Mouse (Mus musculus) midbrain, embryonic 14.5 days (tissue): ENCODE measurements around the gene Rftn2. TPM values are rescaled to one million over a fixed set of nuclear protein-coding genes. Genes with fewer than 3 reads are reported as not detected.
A peak's percentile ranks its signal among the peaks of the same experiment; 100 is the strongest.

Experiments
- ATAC-seq: fragments of 200-750 bp; cut with Nextera tagmentation; 2 replicates; pipeline ENCODE4 v1.8.0; 2017; ENCODE audit warnings: moderate number of reproducible peaks, moderate library complexity; ENCODE audit not compliant: low FRiP score, low TSS enrichment
- DNase-seq: peaks from one replicate; pipeline ENCODE4 v3.0.0-alpha.2; 2015
- H3K27ac ChIP-seq: fragments of 300-500 bp; sonication (generic); replicated peaks from 2 replicates; pipeline ENCODE4 v1.5.1; 2014; ENCODE audit warnings: mild to moderate bottlenecking, low read depth, low read length, moderate library complexity
- H3K27me3 ChIP-seq: fragments of 300-500 bp; sonication (generic); 2 replicates; pipeline ENCODE4 v1.6.1; 2014; ENCODE audit warnings: low read length, control low read depth, mixed read lengths; ENCODE audit not compliant: control insufficient read depth, insufficient read depth
- H3K36me3 ChIP-seq: fragments of 300-500 bp; sonication (generic); 2 replicates; pipeline ENCODE4 v1.6.1; 2014; ENCODE audit warnings: low read length, control low read depth; ENCODE audit not compliant: control insufficient read depth, insufficient read depth
- H3K4me1 ChIP-seq: fragments of 300-500 bp; sonication (generic); 2 replicates; pipeline ENCODE4 v1.6.1; 2014; ENCODE audit warnings: mild to moderate bottlenecking, antibody characterized with exemption, low read length, control low read depth; ENCODE audit not compliant: control insufficient read depth, insufficient read depth
- H3K4me2 ChIP-seq: fragments of 300-500 bp; sonication (generic); 2 replicates; pipeline ENCODE4 v1.6.1; 2014; ENCODE audit warnings: mild to moderate bottlenecking, low read length, moderate library complexity
- H3K4me3 ChIP-seq: fragments of 300-500 bp; sonication (generic); replicated peaks from 2 replicates; pipeline ENCODE4 v1.5.1; 2014; ENCODE audit warnings: low read depth, low read length
- H3K9ac ChIP-seq: fragments of 300-500 bp; sonication (generic); replicated peaks from 2 replicates; pipeline ENCODE4 v1.6.1; 2014; ENCODE audit warnings: mild to moderate bottlenecking, low read length, moderate library complexity
- H3K9me3 ChIP-seq: fragments of 300-500 bp; sonication (generic); 2 replicates; pipeline ENCODE4 v1.6.1; 2016; ENCODE audit warnings: low read length, control low read depth, mixed read lengths; ENCODE audit not compliant: control insufficient read depth
- WGBS: fragments of 180-500 bp; shearing (Covaris S2); extraction: QIAGEN DNeasy Blood & Tissue Kit; methylation state at CpG from one replicate; pipeline ENCODE4 v1.1.7; 2014; 5-methylcytosine and 5-hydroxymethylcytosine counted together
- polyA plus RNA-seq: library from polyadenylated mRNA; unstranded; fragments of >200 nt; fragmentation: Nextera tagmentation; extraction: Ambion mirVana; gene quantifications from 2 replicates; pipeline ENCODE4 v1.2.1, GENCODE M21; 2014

Rftn2 gene
- polyA plus RNA-seq, 1 experiment from 2014 or later, result 9.5 TPM

- no peaks in the 10 kb centered on the region for H3K27me3 ChIP-seq
- DNase-seq, result peak; percentile 67
- ATAC-seq, result peak; percentile 54; the same call in 1 of the 2 replicates
- H3K4me2 ChIP-seq, result peak overlapping the region; percentile 50
- H3K4me1 ChIP-seq, result peaks cover 23% of the 10 kb centered on the region
- no peak overlapping the region for H3K27ac ChIP-seq
- H3K4me3 ChIP-seq, result peak overlapping the region; percentile 29
- H3K36me3 ChIP-seq, result no peaks in the 10 kb centered on the region
- H3K9ac ChIP-seq, result peak overlapping the region; percentile 42
- H3K9me3 ChIP-seq, result no peaks in the 10 kb centered on the region
- WGBS, result 7% methylated on average over 8 of the region's 8 CpGs
Observed at GRCm38 (mm10) chr1:55192015-55192414, 34.6 kb downstream of the Rftn2 start.

DNA sequence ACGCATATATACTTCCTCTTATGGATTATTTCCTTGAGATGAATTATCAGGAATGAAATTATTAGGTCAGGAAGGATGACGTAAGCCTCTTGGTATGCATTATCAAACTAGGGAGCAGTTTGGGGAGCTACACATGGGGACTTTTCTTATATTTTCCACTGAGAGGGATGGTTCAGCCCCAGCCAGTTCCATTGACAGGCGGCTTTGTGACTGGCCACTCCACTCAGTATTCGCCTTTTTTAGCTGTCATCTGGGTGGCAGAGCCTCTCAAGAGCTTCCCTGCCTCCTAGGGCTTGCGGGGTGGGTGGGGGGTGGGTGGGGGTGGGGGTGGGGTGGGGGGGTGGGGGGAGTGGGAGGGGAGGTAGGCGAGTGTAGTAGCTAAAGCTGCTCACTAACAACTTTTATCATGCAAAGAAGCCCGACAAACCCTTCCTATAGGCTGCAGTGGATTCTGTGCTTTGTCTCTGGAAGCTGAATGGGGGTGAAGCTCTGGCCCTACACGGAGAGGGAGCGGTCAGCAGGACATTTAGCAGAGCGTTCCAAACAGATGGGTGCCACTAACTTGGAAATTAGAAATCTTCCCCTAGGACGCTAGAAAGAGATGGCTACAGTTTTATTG is 39.9 kb downstream of the Rftn2 start:
- Histone ChIP-seq H3K27ac (no peak overlapping the region), H3K27me3 (no peaks in the 10 kb centered on the region), H3K9ac (no peak overlapping the region), H3K4me3 (no peak overlapping the region), H3K4me2 (no peak overlapping the region), H3K9me3 (no peaks in the 10 kb centered on the region), H3K4me1 (no peaks in the 10 kb centered on the region), H3K36me3 (no peaks in the 10 kb centered on the region)
- no peak for ATAC-seq
- no peak for DNase-seq
- WGBS, result 14% methylated on average over 11 of the region's 11 CpGs

DNA sequence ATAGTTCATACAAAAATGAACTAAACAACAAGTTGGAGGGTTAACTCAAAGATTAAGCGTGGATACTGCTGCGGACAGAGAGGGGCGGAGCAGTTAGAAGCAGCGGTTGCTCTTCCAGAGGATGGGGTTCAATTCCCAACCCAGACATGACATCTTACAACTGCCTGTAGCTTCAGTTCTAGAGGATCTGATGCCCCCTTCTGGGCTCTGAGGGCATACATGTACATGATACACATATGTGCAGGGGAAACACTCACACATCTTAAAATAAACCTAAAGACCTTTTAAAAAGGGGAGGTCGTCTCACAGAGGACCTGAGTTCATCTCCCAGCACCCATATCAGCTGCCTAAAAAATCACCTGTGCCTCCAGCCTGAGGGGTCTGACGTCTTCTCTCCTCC is 40.9 kb downstream of the Rftn2 start:
- WGBS, result 89% methylated on average over 6 of the region's 6 CpGs
- Histone ChIP-seq H3K36me3 (no peaks in the 10 kb centered on the region), H3K9ac (no peak overlapping the region), H3K27me3 (no peaks in the 10 kb centered on the region), H3K4me3 (no peak overlapping the region), H3K27ac (no peak overlapping the region), H3K4me1 (no peaks in the 10 kb centered on the region), H3K4me2 (no peak overlapping the region), H3K9me3 (no peaks in the 10 kb centered on the region)
- DNase-seq, result no peak
- ATAC-seq, result no peak

GRCm38 (mm10) chr1:55182392-55182791 is 44.2 kb downstream of the Rftn2 start:
- WGBS, result 95% methylated on average over 5 of the region's 5 CpGs
- Histone ChIP-seq H3K36me3 (no peaks in the 10 kb centered on the region), H3K27ac (no peak overlapping the region), H3K27me3 (no peaks in the 10 kb centered on the region), H3K9me3 (no peaks in the 10 kb centered on the region), H3K4me3 (no peak overlapping the region), H3K4me1 (no peaks in the 10 kb centered on the region), H3K4me2 (no peak overlapping the region), H3K9ac (no peak overlapping the region)
- no peak for DNase-seq
- ATAC-seq, result no peak

DNA sequence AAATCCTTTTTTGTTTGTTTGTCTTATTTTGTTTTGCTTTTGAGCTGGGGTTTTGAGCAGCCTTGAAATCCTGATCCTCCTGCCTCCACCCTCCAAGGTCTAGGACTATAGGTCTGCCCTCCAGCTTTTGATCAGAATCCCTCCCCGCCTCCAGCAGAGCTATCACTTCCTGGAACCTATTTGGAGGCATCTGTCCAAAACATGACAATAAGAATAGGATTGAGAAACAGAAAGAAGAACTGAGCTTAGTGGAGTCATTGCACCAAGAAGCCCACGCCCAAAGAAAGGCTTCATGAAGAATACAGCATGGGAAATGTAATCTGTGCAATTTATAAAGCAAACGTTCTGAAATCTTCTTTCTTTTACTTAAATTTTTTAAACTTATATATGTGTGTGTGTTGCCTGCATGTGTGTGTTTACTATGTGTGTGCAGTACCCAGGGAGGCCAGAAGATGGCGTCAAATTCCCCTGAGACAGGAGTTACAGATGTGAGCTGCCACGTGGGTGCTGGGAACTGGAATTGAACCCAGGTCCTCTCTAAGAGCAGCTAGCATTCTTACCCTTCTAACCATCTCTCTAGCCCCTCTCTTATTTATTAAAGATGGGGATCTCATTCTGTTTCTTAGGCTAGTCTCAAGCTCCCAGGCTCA is 46.5 kb downstream of the Rftn2 start:
- no peaks in the 10 kb centered on the region for H3K4me1 ChIP-seq
- no peaks in the 10 kb centered on the region for H3K9me3 ChIP-seq
- 85% methylated on average over 5 of the region's 5 CpGs for WGBS
- H3K27ac ChIP-seq, result no peak overlapping the region
- H3K9ac ChIP-seq, result no peak overlapping the region
- ATAC-seq, result no peak
- no peaks in the 10 kb centered on the region for H3K36me3 ChIP-seq
- H3K4me3 ChIP-seq, result no peak overlapping the region
- no peaks in the 10 kb centered on the region for H3K27me3 ChIP-seq
- no peak overlapping the region for H3K4me2 ChIP-seq
- no peak for DNase-seq

DNA sequence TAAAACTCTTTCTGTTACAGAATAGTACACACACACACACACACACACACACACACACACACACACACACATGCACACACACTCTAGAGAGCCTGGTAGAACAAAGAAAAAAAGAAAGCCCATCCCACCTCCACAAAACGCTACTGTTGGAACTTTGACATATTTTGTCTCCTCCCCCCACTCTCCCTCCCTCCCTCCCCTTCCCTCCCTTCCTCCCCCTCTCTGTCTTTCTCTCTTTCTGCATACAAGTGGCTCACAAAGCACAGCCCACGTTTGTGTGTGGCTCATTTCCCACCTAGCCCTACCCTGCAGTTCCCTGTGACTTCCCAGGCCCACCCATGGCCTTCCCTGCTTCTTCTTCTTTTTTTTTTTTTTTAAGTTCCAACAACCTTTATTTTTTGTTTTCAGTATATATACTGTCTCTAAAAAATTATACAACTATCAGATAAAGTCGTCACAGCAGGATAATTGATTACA is 52.0 kb downstream of the Rftn2 start:
- DNase-seq, result no peak
- no peak overlapping the region for H3K4me3 ChIP-seq

DNA sequence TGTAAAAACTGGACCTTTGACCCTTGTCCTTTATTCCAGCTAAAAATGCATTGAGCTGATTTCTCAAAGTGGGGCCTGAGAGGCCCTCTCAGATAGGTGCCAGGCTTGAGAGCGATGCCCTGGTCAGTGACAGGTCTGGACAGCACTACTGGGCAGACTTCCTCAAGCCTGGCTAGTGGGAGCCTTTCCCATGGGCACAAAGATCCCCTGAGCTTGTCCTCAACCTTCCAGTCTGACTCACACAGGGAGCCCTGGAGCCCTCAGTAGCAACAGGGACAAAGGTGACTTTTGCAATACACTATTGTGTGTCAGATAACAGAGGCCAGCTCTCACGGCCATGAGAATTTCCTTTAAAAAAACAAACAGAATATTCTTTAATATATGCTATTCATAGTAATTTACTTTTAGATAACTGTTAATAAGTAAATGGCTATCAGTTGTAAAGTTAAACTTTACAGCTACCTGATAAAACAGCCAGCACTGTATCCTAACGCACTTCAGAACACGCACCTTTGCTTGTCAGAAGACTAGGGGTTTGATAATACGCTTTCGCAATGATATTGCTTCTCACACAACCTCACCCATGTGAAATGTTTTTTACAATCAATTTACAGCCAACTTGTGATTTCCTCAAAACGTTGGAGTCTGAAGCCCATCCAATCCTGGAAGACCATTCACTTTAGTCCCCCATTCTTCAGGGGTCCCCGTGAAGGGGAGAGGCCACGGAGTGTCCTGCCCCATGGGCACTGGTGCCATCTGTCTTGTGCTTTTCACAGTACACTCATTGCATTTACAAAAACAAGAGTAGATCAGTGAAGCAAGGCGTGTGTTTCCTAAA is 52.6 kb downstream of the Rftn2 start:
- no peak overlapping the region for H3K4me2 ChIP-seq
- H3K27ac ChIP-seq, result no peak overlapping the region
- ATAC-seq (no peak), DNase-seq (no peak)
- H3K9me3 ChIP-seq, result peaks cover 3% of the 10 kb centered on the region; the same call in 1 of the 2 replicates
- H3K4me1 ChIP-seq, result no peaks in the 10 kb centered on the region
- no peaks in the 10 kb centered on the region for H3K27me3 ChIP-seq
- no peaks in the 10 kb centered on the region for H3K36me3 ChIP-seq
- 83% methylated on average over 10 of the region's 10 CpGs for WGBS
- H3K4me3 ChIP-seq, result no peak overlapping the region
- no peak overlapping the region for H3K9ac ChIP-seq

More for the DNA sequence above, 52.0 kb downstream of the Rftn2 start:
- no peaks in the 10 kb centered on the region for H3K27me3 ChIP-seq
- H3K9ac ChIP-seq, result no peak overlapping the region
- ATAC-seq, result no peak
- H3K27ac ChIP-seq, result no peak overlapping the region
- no peaks in the 10 kb centered on the region for H3K4me1 ChIP-seq
- no peaks in the 10 kb centered on the region for H3K36me3 ChIP-seq
- no peak overlapping the region for H3K4me2 ChIP-seq
- WGBS, result 39% methylated on average over 3 of the region's 3 CpGs
- no peaks in the 10 kb centered on the region for H3K9me3 ChIP-seq

GRCm38 (mm10) chr1:55171361-55172325 is 54.9 kb downstream of the Rftn2 start:
- no peak for ATAC-seq
- H3K4me1 ChIP-seq, result no peaks in the 10 kb centered on the region

More at GRCm38 (mm10) chr1:55171361-55172325, 54.9 kb downstream of the Rftn2 start:
- Histone ChIP-seq H3K9me3 (peaks cover 3% of the 10 kb centered on the region; the same call in 1 of the 2 replicates), H3K9ac (peak overlapping the region; percentile 40; the same call in 1 of the 2 replicates), H3K36me3 (no peaks in the 10 kb centered on the region), H3K4me2 (peak overlapping the region; percentile 35), H3K27ac (no peak overlapping the region), H3K4me3 (0 out of 2 replicates have a peak overlapping the region, but pooled peaks have one; percentile 5), H3K27me3 (no peaks in the 10 kb centered on the region)
- DNase-seq, result no peak
- WGBS, result 57% methylated on average over 22 of the region's 22 CpGs
